Mouse (Mus musculus) spleen, adult 2 months (tissue): ENCODE results near the gene Csnk2b. TPM values are rescaled to one million over a fixed set of nuclear protein-coding genes. Genes with fewer than 3 reads are reported as not detected.
A peak's percentile ranks its signal among the peaks of the same experiment; 100 is the strongest.

Experiments used
- DNase-seq, 2 experiments: peaks; one replicate each; pipeline versions ENCODE4 v3.0.0 to v3.0.0-alpha.2; 2012 to 2021; ENCODE audit warnings: low spot score in 2 of 2, low read depth in 1 of 2
- H3K27ac ChIP-seq: fragments of 200-500 bp; 2 replicates; pipeline ENCODE4 v1.5.1; 2012; ENCODE audit warnings: low read length, inconsistent platforms; ENCODE audit not compliant: insufficient read depth
- H3K27me3 ChIP-seq: fragments of 200-500 bp; 2 replicates; pipeline ENCODE4 v1.6.1; 2012; ENCODE audit warnings: mild to moderate bottlenecking, moderate library complexity, low read length, inconsistent platforms; ENCODE audit not compliant: control insufficient read depth, insufficient read depth
- H3K36me3 ChIP-seq: fragments of 200-500 bp; 2 replicates; pipeline ENCODE4 v1.6.1; 2012; ENCODE audit warnings: mild to moderate bottlenecking, low read length, inconsistent platforms; ENCODE audit not compliant: control insufficient read depth, insufficient read depth
- H3K4me1 ChIP-seq: fragments of 200-500 bp; 2 replicates; pipeline ENCODE4 v1.6.1; 2011; ENCODE audit warnings: inconsistent platforms; ENCODE audit not compliant: control insufficient read depth, insufficient read depth, insufficient read length
- H3K4me3 ChIP-seq: fragments of 200-500 bp; 2 replicates; pipeline ENCODE4 v1.5.1; 2011; ENCODE audit warnings: mild to moderate bottlenecking, inconsistent platforms; ENCODE audit not compliant: insufficient read depth, insufficient read length; ENCODE audit errors: extremely low read depth
- CTCF ChIP-seq: fragments of 200-500 bp; IDR thresholded peaks from 2 replicates; pipeline ENCODE4 v1.5.1; 2011; ENCODE audit warnings: mild to moderate bottlenecking, inconsistent platforms; ENCODE audit not compliant: insufficient read depth, insufficient read length, insufficient replicate concordance; ENCODE audit errors: extremely low read depth
- POLR2A ChIP-seq: fragments of 200-500 bp; IDR thresholded peaks from 2 replicates; pipeline ENCODE4 v1.6.1; 2011; ENCODE audit warnings: low read depth, low read length, inconsistent platforms
- WGBS: fragments of 180-500 bp; shearing (Covaris S2); methylation state at CpG from one replicate; pipeline ENCODE4 v1.1.7; 2018; 5-methylcytosine and 5-hydroxymethylcytosine counted together
- polyA plus RNA-seq: library from polyadenylated mRNA; depleted of rRNA; stranded (reverse); fragments of >200 nt; gene quantifications from 2 replicates; pipeline ENCODE4 v1.2.3, GENCODE M21; 2012

Csnk2b gene
- polyA plus RNA-seq, 1 experiment: 176 TPM

DNA sequence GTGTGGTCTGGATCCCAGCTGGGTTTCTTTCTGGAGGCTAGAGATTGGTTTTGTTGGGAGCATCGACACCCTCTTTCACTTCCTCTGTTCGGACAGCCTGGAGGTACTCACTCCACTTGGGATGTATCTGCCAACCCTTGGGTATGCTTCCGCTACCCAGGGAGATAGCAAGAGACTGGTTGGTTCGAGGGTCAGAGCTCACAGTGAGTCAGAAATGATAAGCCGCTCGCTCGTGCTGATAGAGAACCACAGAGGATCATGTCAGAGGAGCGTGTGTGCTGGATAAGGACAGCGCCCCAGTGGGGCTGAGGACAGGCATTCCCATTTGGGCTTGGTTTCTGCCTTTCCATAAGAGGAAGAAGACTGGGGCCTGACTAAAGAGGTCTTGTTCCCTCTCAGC lies 42.1 kb downstream of the Csnk2b start:
- no peak for DNase-seq
- TF ChIP-seq POLR2A (no peak), CTCF (no peak)
- Histone ChIP-seq H3K27ac (no peak overlapping the region), H3K4me1 (no peaks in the 10 kb centered on the region; the same call in 1 of the 2 replicates), H3K36me3 (no peaks in the 10 kb centered on the region), H3K4me3 (no peak overlapping the region), H3K27me3 (no peaks in the 10 kb centered on the region)
- 67% methylated on average over 9 of the region's 9 CpGs for WGBS

DNA sequence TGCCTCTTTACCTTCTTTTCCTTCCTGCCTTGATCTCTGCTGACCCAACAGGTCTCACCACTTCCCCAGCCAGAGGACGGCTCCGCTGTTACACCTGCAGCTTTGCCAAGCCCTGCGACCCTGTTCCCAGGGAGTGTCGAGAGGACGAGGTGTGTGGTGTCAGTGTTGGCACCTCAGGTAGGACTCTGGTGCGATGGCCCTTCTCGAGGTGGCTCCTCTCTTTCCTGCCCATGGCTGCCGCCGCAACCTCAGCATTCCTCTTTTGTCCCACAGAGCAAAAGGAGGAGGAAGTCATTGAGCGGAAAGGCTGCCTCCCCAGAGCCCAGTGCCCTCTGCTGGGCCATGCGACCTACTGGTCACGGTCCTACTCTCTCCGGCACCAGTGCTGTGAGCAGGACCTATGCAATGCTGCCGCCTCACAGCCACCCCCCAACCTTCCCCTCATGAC lies 44.0 kb downstream of the Csnk2b start, which contains the start of gene Ly6g6d:
TSS of gene Ly6g6d (minus strand) at position 280 of the 448 bp plus-strand sequence.
- H3K36me3 ChIP-seq: no peaks in the 10 kb centered on the region
- H3K27me3 ChIP-seq: no peaks in the 10 kb centered on the region
- WGBS: 4% methylated on average over 14 of the region's 14 CpGs
- TF ChIP-seq CTCF (peak; percentile 22; the same call in 1 of the 2 replicates), POLR2A (no peak)
- no peaks in the 10 kb centered on the region; the same call in 1 of the 2 replicates for H3K4me1 ChIP-seq
- H3K4me3 ChIP-seq: no peak within 1 kb of the TSS; the same call in 1 of the 2 replicates
- peak in 1 of 2 experiments; percentile 19 for DNase-seq
- no peak within 1 kb of the TSS for H3K27ac ChIP-seq

DNA sequence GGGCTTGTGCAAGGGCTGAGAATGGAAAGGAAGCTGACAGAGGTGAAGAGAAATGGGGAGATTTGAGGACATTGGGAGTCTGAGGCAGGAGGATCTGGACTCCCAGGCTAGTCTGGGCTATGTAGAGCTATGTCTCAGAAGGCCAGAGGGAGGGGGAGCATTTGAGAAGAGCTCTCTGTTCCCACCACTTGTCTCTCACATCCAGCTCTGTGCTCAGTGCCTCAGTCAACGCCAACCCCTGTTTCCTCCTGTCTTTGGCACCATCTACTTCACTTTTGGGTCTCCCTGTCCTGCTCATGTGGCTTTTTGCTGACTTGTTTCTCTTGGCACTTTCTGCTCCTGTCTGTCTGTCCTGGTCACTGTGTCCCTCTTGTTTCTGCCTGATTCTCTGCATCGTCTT lies 44.6 kb downstream of the Csnk2b start:
- no peak for DNase-seq
- Histone ChIP-seq H3K27me3 (no peaks in the 10 kb centered on the region), H3K27ac (no peak overlapping the region), H3K4me1 (no peaks in the 10 kb centered on the region; the same call in 1 of the 2 replicates), H3K36me3 (no peaks in the 10 kb centered on the region), H3K4me3 (no peak overlapping the region; the same call in 1 of the 2 replicates)
- 11% methylated on average over 2 of the region's 2 CpGs for WGBS
- TF ChIP-seq POLR2A (no peak), CTCF (no peak)

DNA sequence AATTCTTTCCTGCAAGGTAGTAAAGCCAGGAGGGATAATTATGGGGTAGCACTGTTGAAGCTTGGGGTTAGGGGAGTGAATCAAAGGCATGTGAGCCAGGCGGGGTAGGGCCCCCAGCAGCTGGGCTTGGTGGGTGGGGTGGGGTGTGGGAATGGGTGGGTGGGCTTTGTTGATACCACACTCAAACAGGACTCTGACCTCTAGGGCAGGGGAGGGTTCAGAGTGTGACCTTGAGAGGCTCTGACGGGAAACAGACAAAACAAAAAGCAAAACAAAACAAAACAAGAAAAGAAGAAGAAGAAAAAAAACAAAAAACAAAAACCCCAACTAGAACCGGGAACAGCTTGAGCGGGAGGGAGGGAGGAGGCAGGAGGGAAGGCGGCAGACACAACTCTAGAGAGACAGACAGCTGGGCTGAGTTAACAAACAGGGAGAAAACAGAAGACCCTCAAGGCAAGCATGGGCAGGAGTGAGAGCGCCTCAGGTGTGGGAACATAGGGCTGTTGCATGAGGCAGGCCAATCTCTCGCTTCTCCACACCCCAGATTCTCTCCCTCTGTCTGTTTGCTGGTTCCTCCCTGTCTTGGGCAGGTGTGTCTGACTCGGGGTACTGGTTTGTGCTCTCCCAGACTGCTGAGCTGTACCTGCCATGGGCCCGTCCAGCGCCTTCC lies 45.2 kb downstream of the Csnk2b start, which contains the start of gene Ly6g6e:
TSS of gene Ly6g6e (plus strand) at position 396 of the 670 bp plus-strand sequence.
- DNase-seq: no peak
- Histone ChIP-seq H3K27ac (no peak within 1 kb of the TSS), H3K4me3 (no peak within 1 kb of the TSS; the same call in 1 of the 2 replicates), H3K27me3 (no peaks in the 10 kb centered on the region), H3K4me1 (no peaks in the 10 kb centered on the region; the same call in 1 of the 2 replicates), H3K36me3 (no peaks in the 10 kb centered on the region)
- no peak for TF ChIP-seq POLR2A
- no peak for TF ChIP-seq CTCF
- 66% methylated on average over 10 of the region's 10 CpGs for WGBS

DNA sequence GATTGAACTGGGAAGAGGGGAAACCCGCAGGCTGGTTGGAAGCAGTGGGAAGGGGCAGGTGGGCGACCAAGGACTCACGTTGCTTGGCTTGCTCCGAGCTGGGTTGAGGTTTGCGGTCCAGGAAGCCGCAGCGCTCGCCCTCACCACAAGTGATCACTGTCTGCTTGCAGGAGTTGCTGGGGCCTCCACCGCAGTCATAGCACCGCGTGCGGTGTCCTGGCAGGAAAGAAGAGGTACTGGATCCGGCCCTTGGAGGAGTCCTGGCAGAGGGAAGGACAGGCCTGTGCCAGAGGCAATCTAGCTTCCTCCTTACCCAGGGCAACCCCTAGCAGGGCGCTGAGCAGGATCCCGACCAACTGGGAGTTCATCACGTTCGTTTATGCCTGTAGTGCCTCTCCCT lies 47.8 kb downstream of the Csnk2b start:
- no peaks in the 10 kb centered on the region; the same call in 1 of the 2 replicates for H3K4me1 ChIP-seq
- WGBS: 10% methylated on average over 17 of the region's 17 CpGs
- H3K36me3 ChIP-seq: no peaks in the 10 kb centered on the region
- no peak overlapping the region for H3K27ac ChIP-seq
- no peaks in the 10 kb centered on the region for H3K27me3 ChIP-seq
- TF ChIP-seq POLR2A (no peak), CTCF (no peak)
- DNase-seq: no peak
- H3K4me3 ChIP-seq: no peak overlapping the region

DNA sequence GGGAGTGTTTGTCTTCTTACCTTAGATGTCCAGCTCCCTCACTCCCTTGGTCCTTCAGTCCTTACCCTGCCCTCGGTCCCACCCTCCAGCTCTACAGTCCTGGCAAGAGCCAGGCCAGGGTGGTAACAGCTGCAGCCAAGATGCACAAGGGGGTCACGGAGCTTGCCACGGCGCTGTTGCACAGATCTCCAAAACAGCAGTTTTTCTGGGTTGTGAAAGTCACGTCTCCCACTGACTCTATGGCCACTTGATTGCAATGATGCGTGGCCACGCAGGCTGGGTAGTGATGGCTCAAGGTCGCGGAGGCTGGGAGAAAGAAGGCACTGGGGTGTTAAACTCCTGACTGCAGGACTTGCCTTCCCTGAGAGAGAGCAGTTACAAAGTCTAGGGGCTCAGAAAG lies 50.4 kb downstream of the Csnk2b start:
- no peaks in the 10 kb centered on the region for H3K4me1 ChIP-seq
- no peak for DNase-seq
- WGBS: 87% methylated on average over 9 of the region's 9 CpGs

More for the DNA sequence above, 50.4 kb downstream of the Csnk2b start:
- H3K4me3 ChIP-seq: no peak overlapping the region
- no peak overlapping the region for H3K27ac ChIP-seq
- no peaks in the 10 kb centered on the region; the same call in 1 of the 2 replicates for H3K27me3 ChIP-seq
- no peaks in the 10 kb centered on the region for H3K36me3 ChIP-seq
- no peak for TF ChIP-seq POLR2A
- TF ChIP-seq CTCF: no peak
